In the genomic region with DNA sequence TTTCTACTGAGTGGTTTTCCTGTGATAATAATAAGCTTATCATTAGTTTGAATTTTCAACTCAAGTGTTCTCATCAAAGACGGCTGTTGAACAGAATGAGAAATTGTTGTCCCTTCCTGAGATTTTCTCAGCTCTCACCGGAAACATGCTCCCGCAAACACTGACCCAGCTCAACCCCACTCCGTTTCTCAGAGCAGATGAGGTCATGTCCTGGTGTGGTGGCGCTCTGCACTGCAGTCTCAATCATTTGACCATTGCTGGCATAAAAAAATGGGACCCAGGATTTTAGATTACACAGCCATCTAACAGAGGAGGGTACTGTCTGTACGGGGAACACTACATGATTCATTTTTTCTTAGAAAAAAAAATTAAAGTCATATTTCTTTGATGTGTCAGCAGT, we compare ENCODE assay signal across 9 mouse cellular contexts.
DNase-seq lines count a peak whose midpoint lies in the region; ATAC-seq and TF ChIP-seq lines count a peak whose summit lies in the region.
"Had no signal": no experiment of that assay in that cellular context is flagged by ENCODE, and none has a peak within 500 bp of the region (broad histone marks: within the 10 kb centered on the region; RNA-seq: fewer than 3 reads in every experiment).

No protein-coding gene starts in this region.

- no peaks in the 10 kb centered on the region for H3K9me3 ChIP-seq in neural tube, embryonic 15.5 days (replicated peaks)
- H3K9me3 ChIP-seq in intestine, postnatal 0 days (ENCODE audit: control insufficient read depth), result no peaks in the 10 kb centered on the region
- H3K9me3 ChIP-seq in forebrain, embryonic 15.5 days, result no peaks in the 10 kb centered on the region
- H3K9me3 ChIP-seq: neural tube, embryonic 13.5 days had no signal

- intact Hi-C loops in left cerebral cortex, postnatal 36 days (cut with DNase I), result no loop called here

- peak; percentile 24 for DNase-seq in neural tube, embryonic 10.5 days (ENCODE audit: extremely low spot score, low spot score)
- peak; percentile 51 for DNase-seq in embryo, embryonic 10.5 days (ENCODE audit: low spot score)
- DNase-seq in lung, postnatal 36 days, result peak; percentile 61
- no peak for DNase-seq in left cerebral cortex, postnatal 36 days (ENCODE audit: low spot score in 2 of 2)

- peak; percentile 49 for TF ChIP-seq CTCF in intestine, postnatal 0 days (IDR thresholded peaks at IDR 0.05; ENCODE audit: low read depth)

- H3K4me1 ChIP-seq in neural tube, embryonic 15.5 days, result peaks cover 13% of the 10 kb centered on the region; the same call in 1 of the 2 replicates
- H3K4me1 ChIP-seq in intestine, postnatal 0 days (replicated peaks; ENCODE audit: control insufficient read depth, insufficient read depth, low read length), result no peaks in the 10 kb centered on the region
- H3K4me1 ChIP-seq in forebrain, embryonic 15.5 days, result no peaks in the 10 kb centered on the region

- no peak overlapping the region for H3K4me2 ChIP-seq in neural tube, embryonic 15.5 days
- H3K4me2 ChIP-seq in intestine, postnatal 0 days (replicated peaks; ENCODE audit: low read depth), result no peak overlapping the region
- no peak overlapping the region for H3K4me2 ChIP-seq in forebrain, embryonic 15.5 days (replicated peaks)
- H3K4me2 ChIP-seq: neural tube, embryonic 13.5 days had no signal

- H3K9ac ChIP-seq in neural tube, embryonic 15.5 days (replicated peaks), result no peak overlapping the region
- no peak overlapping the region for H3K9ac ChIP-seq in intestine, postnatal 0 days (ENCODE audit: low read depth, low read length)
- no peak overlapping the region for H3K9ac ChIP-seq in forebrain, embryonic 15.5 days (replicated peaks)
- H3K9ac ChIP-seq: neural tube, embryonic 13.5 days had no signal

- no peaks in the 10 kb centered on the region for H3K36me3 ChIP-seq in neural tube, embryonic 15.5 days
- no peaks in the 10 kb centered on the region for H3K36me3 ChIP-seq in intestine, postnatal 0 days (ENCODE audit: control insufficient read depth, insufficient read depth)
- H3K36me3 ChIP-seq in forebrain, embryonic 15.5 days, result no peaks in the 10 kb centered on the region
- H3K36me3 ChIP-seq: neural tube, embryonic 13.5 days had no signal

- H3K4me3 ChIP-seq in neural tube, embryonic 15.5 days (replicated peaks), result no peak overlapping the region
- H3K4me3 ChIP-seq in intestine, postnatal 0 days (ENCODE audit: low read depth, low read length), result no peak overlapping the region
- no peak overlapping the region for H3K4me3 ChIP-seq in forebrain, embryonic 15.5 days
- H3K4me3 ChIP-seq: neural tube, embryonic 13.5 days had no signal

- ATAC-seq in neural tube, embryonic 15.5 days (ENCODE audit: low FRiP score), result no peak
- no peak for ATAC-seq in intestine, postnatal 0 days
- ATAC-seq in forebrain, embryonic 15.5 days (replicated peaks), result no peak
- no peak for ATAC-seq in cerebellum, adult (ENCODE audit: insufficient number of reproducible peaks, low FRiP score, low TSS enrichment)

- 57% methylated on average over 6 of the region's 6 CpGs for WGBS in neural tube, embryonic 15.5 days
- WGBS in intestine, postnatal 0 days, result 52% methylated on average over 6 of the region's 6 CpGs
- WGBS in forebrain, embryonic 15.5 days, result 70% methylated on average over 6 of the region's 6 CpGs

- no peaks in the 10 kb centered on the region for H3K27me3 ChIP-seq in neural tube, embryonic 15.5 days (replicated peaks)
- no peaks in the 10 kb centered on the region for H3K27me3 ChIP-seq in intestine, postnatal 0 days (replicated peaks; ENCODE audit: control insufficient read depth, insufficient read depth, low read length)
- no peaks in the 10 kb centered on the region for H3K27me3 ChIP-seq in forebrain, embryonic 15.5 days
- H3K27me3 ChIP-seq: neural tube, embryonic 13.5 days had no signal

- H3K27ac ChIP-seq in neural tube, embryonic 15.5 days (replicated peaks), result no peak overlapping the region
- no peak overlapping the region for H3K27ac ChIP-seq in intestine, postnatal 0 days (ENCODE audit: low read depth, low read length)
- no peak overlapping the region for H3K27ac ChIP-seq in forebrain, embryonic 15.5 days (replicated peaks)

Comparison
In these comparisons a context has a peak if more than half of its experiments do, and no peak if none do; other contexts are left out.
1. DNase-seq: peak in neural tube, embryonic 10.5 days (single experiment), embryo, embryonic 10.5 days (single experiment) and lung, postnatal 36 days (single experiment); none in left cerebral cortex, postnatal 36 days (0 of 2).